Mouse (Mus musculus): ENCODE measurements around the gene Kif1b.

The Kif1b gene

DNA sequence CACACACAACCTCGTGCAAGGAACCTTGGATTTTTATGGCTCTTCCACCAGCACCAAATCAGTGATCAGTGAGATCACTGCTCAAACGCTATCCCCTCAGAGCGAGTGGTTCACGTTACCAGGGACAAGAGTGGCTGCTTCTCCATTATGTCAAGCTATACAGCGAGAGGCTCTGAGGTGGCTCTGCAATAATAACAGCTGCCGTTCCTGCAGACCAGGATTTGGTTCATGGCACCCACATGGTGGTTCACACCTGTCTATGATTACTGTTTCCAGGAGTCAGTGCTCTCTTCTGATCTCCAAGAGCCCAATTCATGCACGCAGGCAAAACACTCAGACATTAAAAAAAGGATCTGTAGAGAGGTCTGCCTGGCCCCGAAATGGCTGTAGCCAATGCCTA lies 169.0 kb downstream of the Kif1b start:
- no peak for DNase-seq (ENCODE audit: low read depth, low spot score)

GRCm38 (mm10) chr4:149136982-149137770 lies 170.3 kb downstream of the Kif1b start, which contains the start of gene Cenps:
Cenps (minus strand) TSS chr4:149137629.
- DNase-seq (ENCODE audit: low read depth, low spot score): peak; percentile 74

DNA sequence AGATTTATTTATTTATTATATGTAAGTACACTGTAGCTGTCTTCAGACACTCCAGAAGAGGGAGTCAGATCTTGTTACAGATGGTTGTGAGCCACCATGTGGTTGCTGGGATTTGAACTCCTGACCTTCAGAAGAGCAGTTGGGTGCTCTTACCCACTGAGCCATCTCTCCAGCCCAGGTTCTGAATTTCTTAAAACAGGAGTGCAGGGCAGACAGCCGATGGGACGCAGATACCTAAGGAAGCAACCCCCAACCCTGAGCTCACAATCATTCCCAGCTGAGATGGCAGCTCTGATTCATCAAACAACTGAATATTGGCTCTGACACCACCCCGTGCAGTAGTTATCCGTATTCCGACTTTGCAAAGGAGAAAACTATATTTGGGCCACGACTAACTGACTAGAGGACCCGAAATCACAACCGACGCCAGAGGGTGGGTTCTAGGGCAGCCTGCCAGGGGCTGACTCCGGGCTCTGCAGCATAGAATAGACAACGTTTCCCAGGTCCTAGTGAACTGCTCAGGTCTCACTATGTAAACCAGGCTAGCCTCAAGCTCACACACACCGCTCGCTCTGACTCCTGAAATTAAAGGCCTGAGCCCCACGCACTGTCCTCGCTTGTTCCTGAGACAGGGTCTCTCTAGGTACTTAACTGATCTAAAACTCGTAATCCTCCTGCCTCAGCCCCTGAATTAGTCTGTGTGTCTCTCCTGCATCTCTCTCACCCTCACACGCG lies 171.2 kb downstream of the Kif1b start:
- no peak for DNase-seq (ENCODE audit: low read depth, low spot score)

- no peak for DNase-seq (ENCODE audit: low read depth, low spot score)
Measured at GRCm38 (mm10) chr4:149133395-149133794, 174.1 kb downstream of the Kif1b start.

DNA sequence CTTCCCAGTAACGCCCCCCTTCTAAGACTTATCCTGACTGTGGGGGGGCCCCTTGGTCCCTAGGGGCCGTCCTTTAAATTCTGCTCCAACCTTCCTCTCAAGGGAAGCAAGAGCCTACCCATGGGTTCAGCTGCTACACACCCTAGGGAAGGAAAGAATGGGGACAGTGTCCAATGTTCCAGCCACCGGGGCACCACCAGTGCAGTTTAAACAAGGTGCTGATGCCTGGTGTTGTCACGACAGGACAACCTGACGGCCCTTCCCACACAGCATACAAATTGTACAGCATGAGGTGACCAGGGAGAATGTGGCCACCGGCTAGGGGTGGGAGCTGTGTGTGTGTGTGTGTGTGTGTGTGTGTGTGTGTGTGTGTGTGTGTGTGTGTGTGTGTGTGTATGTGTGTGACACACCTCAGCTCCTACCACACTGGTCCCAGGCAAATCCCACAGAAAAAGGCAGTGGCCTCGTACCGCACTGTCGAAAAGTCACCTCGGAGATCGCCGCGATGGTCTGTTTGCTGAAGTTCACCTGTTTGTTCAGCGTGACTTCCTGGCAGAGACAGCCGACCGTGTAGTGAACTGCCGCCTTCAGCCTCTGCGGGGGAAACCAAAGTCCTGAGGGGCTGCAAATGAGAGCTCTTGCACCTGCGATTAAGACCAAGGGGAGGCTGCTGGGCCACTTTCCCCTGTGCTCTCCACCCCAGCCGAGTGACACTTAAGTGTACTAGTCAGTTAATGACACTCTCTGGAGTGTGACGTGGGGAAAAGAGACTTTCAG lies 175.5 kb downstream of the Kif1b start:
- no peak for DNase-seq (ENCODE audit: low read depth, low spot score)

DNA sequence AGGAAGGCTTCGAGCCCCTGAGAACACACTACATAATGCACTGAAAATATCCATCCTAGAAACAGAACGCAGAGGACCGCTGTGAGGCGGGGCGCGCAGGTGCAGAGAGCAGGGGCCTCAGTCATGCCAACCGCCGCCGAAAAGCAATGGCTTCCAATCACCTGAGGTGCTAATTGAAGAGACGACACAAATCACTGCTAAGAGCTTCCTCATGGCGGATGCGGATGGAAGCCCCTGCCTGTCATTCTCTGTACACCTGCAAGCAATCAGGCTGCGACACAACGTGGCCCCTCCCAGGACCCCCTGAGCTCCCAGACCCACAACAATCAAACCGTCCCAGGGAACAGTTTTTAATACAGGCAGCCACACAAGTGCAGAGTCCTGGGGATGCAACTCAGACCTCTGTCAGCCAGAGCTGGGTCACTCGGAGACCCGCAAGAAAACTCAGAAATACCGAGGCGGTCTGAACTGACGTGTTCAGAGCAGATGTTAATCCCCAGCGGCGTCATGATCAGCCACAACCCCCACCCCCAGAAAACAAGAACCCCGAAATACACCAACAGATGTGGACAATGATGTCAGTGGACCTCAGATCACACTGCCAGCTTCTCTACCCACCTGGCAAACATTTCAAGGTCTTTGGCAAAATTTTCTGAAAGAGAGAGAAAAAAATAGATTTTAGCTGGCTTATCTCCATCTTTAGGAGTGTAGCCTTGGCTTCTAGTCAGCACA lies 176.3 kb downstream of the Kif1b start:
- DNase-seq (ENCODE audit: low read depth, low spot score): no peak

GRCm38 (mm10) chr4:149128467-149128866 lies 179.0 kb downstream of the Kif1b start:
- no peak for DNase-seq (ENCODE audit: low read depth, low spot score)

GRCm38 (mm10) chr4:149126663-149127062 lies 180.8 kb downstream of the Kif1b start, which contains the start of gene Cort:
Cort (minus strand) TSS chr4:149126763.
- no peak for DNase-seq (ENCODE audit: low read depth, low spot score)
